In the genomic region with DNA sequence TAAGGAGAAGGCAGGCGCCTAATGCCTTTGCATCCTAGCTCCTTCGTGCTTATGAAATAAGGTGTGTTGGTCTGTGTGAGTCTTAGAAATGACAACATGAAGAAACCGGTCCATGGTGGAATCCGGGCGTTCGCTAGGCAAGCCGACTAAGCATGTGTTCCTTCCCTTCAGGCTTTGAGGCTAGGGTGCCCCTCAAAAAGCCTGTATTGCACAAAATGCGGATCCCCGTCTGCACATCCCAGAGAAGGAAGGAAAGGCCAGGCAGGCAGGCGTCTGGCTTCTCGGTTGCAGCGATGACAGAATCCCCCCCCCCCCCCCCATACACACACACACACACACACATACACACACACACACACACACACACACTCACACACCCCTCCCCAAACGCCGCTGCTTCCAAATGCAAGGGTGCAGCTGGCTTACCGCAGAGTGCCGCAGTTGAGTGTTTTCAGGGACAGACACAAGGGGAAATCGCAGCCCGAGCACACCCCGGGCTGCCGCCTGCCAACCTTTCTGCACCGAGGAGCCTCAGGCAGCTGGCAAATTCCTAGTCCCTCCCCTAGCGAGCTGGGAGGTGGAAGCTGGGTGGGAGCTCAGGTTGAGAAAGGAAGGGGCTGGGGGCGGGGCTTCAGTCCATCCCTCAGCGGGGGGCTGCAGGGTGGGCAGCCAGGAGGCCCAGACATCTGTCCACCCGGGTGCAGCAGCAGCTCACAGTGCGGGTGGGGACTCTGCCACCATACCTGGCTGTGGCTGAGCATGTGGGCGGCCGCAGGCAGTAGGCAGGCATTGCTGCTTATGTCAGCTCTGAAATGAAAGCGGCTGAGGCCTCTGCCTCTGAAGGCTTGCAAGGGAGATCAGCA, we compare ENCODE assay signal across 8 mouse cellular contexts.
DNase-seq lines count a peak whose midpoint lies in the region; ATAC-seq and TF ChIP-seq lines count a peak whose summit lies in the region.

No protein-coding gene starts in this region.

- no peaks in the 10 kb centered on the region for H3K36me3 ChIP-seq in E14TG2a.4 (ENCODE audit: insufficient read depth, low read length)
- no peaks in the 10 kb centered on the region for H3K36me3 ChIP-seq in forebrain, postnatal 0 days (ENCODE audit: insufficient read depth)
- H3K36me3 ChIP-seq in liver, embryonic 16.5 days (ENCODE audit: control insufficient read depth, insufficient read depth), result no peaks in the 10 kb centered on the region
- H3K36me3 ChIP-seq in neural tube, embryonic 13.5 days, result no peaks in the 10 kb centered on the region

- WGBS in forebrain, postnatal 0 days, result 1% methylated on average over 26 of the region's 29 CpGs
- 4% methylated on average over 29 of the region's 29 CpGs for WGBS in liver, embryonic 16.5 days (ENCODE audit: insufficient replicate concordance)
- 2% methylated on average over 24 of the region's 29 CpGs for WGBS in neural tube, embryonic 13.5 days

- peak overlapping the region; percentile 68 for H3K4me3 ChIP-seq in E14TG2a.4 (replicated peaks; ENCODE audit: low read length)
- H3K4me3 ChIP-seq in forebrain, postnatal 0 days (ENCODE audit: low read depth, low read length), result peak overlapping the region; percentile 60
- peak overlapping the region; percentile 63 for H3K4me3 ChIP-seq in layer of hippocampus, adult 2 months
- H3K4me3 ChIP-seq in liver, embryonic 16.5 days (ENCODE audit: low read depth, low read length), result peak overlapping the region; percentile 48
- peak overlapping the region; percentile 46 for H3K4me3 ChIP-seq in neural tube, embryonic 13.5 days

- H3K4me1 ChIP-seq in E14TG2a.4 (replicated peaks; ENCODE audit: low read depth, low read length), result peaks cover 59% of the 10 kb centered on the region
- 0 out of 2 replicates have a peak, but pooled peaks cover 7% of the 10 kb centered on the region for H3K4me1 ChIP-seq in forebrain, postnatal 0 days (ENCODE audit: insufficient read depth)
- no peaks in the 10 kb centered on the region; the same call in 1 of the 2 replicates for H3K4me1 ChIP-seq in liver, embryonic 16.5 days (ENCODE audit: control insufficient read depth, low read depth, low read length)
- H3K4me1 ChIP-seq in neural tube, embryonic 13.5 days (replicated peaks), result peaks cover 56% of the 10 kb centered on the region

- ATAC-seq in forebrain, postnatal 0 days, result peak; percentile 91
- ATAC-seq in hematopoietic stem cell, adult 5-6 weeks (replicated peaks in 1 of 2; ENCODE audit: insufficient read depth in 1 of 2, low FRiP score in 2 of 2, low TSS enrichment in 1 of 2, low read depth in 1 of 2, poor library complexity in 2 of 2, severe bottlenecking in 2 of 2), result peak; percentile 71 to 77
- ATAC-seq in liver, embryonic 16.5 days (ENCODE audit: low read depth), result peak; percentile 19; the same call in 1 of the 2 replicates
- ATAC-seq in neural tube, embryonic 13.5 days (ENCODE audit: low read depth), result peak; percentile 91

- no peaks in the 10 kb centered on the region for H3K9me3 ChIP-seq in E14TG2a.4 (ENCODE audit: low read length)
- no peaks in the 10 kb centered on the region for H3K9me3 ChIP-seq in forebrain, postnatal 0 days (ENCODE audit: low read length)
- no peaks in the 10 kb centered on the region for H3K9me3 ChIP-seq in liver, embryonic 16.5 days (replicated peaks; ENCODE audit: control insufficient read depth, low read length)
- no peaks in the 10 kb centered on the region for H3K9me3 ChIP-seq in neural tube, embryonic 13.5 days

- TF ChIP-seq CTCF in E14TG2a.4 (conservative IDR thresholded peaks at IDR 0.05; ENCODE audit: low read length), result no peak
- TF ChIP-seq CTCF in forebrain, postnatal 0 days (IDR thresholded peaks at IDR 0.05; ENCODE audit: low read depth), result no peak
- TF ChIP-seq CTCF in layer of hippocampus, adult 2 months (conservative IDR thresholded peaks at IDR 0.05), result no peak

- peak; percentile 83 to 87 for DNase-seq in cerebellum, adult 18-20 months
- peak; percentile 90 for DNase-seq in forebrain, postnatal 0 days
- DNase-seq in layer of hippocampus, adult 2 months (ENCODE audit: low spot score in 2 of 2), result peak; percentile 63 to 71
- peak; percentile 30 to 33 for DNase-seq in thymus, postnatal 36 days

- H3K27ac ChIP-seq in forebrain, postnatal 0 days (ENCODE audit: low read depth, low read length), result peak overlapping the region; percentile 98
- H3K27ac ChIP-seq in layer of hippocampus, adult 2 months, result peak overlapping the region; percentile 99
- H3K27ac ChIP-seq in liver, embryonic 16.5 days (ENCODE audit: low read length), result no peak overlapping the region
- peak overlapping the region; percentile 96 for H3K27ac ChIP-seq in neural tube, embryonic 13.5 days (replicated peaks)

- H3K9ac ChIP-seq in forebrain, postnatal 0 days, result peak overlapping the region; percentile 90
- H3K9ac ChIP-seq in liver, embryonic 16.5 days (ENCODE audit: low read depth, low read length), result no peak overlapping the region
- peak overlapping the region; percentile 79 for H3K9ac ChIP-seq in neural tube, embryonic 13.5 days

- H3K27me3 ChIP-seq in E14TG2a.4 (ENCODE audit: insufficient read depth, low read length), result no peaks in the 10 kb centered on the region
- no peaks in the 10 kb centered on the region for H3K27me3 ChIP-seq in forebrain, postnatal 0 days (ENCODE audit: insufficient read depth, low read length)
- H3K27me3 ChIP-seq in liver, embryonic 16.5 days (ENCODE audit: control insufficient read depth, insufficient read depth, low read depth, low read length), result 0 out of 2 replicates have a peak, but pooled peaks cover 3% of the 10 kb centered on the region
- no peaks in the 10 kb centered on the region for H3K27me3 ChIP-seq in neural tube, embryonic 13.5 days

- peak overlapping the region; percentile 68 for H3K4me2 ChIP-seq in forebrain, postnatal 0 days (ENCODE audit: low read depth)
- H3K4me2 ChIP-seq in liver, embryonic 16.5 days (ENCODE audit: low read depth, low read length), result peak overlapping the region; percentile 57
- H3K4me2 ChIP-seq in neural tube, embryonic 13.5 days, result peak overlapping the region; percentile 64

Comparison
In these comparisons a context has a peak if more than half of its experiments do, and no peak if none do; other contexts are left out.
1. DNase-seq: peak in every context shown above with its lines; median percentile 90 in forebrain, postnatal 0 days; 85 in cerebellum, adult 18-20 months; 67 in layer of hippocampus, adult 2 months; 32 in thymus, postnatal 36 days.
2. ATAC-seq: peak in every context shown above with its lines; median percentile 91 in forebrain, postnatal 0 days; 91 in neural tube, embryonic 13.5 days; 74 in hematopoietic stem cell, adult 5-6 weeks; 19 in liver, embryonic 16.5 days.